Mouse (Mus musculus): ENCODE data around the gene Mfsd12.

GRCm38 (mm10) chr10:81400371-81401204 is 43.3 kb downstream of the Mfsd12 start:
- TF ChIP-seq MAX (IDR thresholded peaks at IDR 0.05): no peak
- TF ChIP-seq MYOD1 (IDR thresholded peaks at IDR 0.05; ENCODE audit: control insufficient read depth, insufficient read length, low read depth): no peak

Measured in C2C12 (cell line).